Mouse (Mus musculus): ENCODE measurements around the gene Gpm6a.
"Not testable (repeated sequence)": the region's sequence is repeated elsewhere in the genome, so short reads cannot be mapped to it uniquely, and the experiment has no call there.

The Gpm6a gene

DNA sequence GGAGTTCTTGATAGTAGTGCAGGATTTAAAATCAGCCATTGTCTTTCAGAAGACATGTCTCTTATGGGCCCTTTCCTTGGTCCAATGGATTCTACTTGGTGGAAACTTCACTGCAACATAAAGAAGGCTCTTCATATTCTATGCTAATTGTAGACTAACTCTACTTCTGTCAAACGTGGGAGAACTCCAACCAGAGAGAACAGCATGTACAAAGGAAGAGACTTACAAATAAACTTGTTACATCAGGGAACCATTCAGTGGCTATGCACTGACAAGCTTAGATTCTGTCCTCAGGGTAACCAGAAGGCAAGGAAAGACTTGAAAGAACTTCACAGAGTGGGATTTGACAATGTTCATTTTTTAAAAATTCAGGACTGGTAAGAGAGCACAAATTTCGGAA lies 48.3 kb downstream of the Gpm6a start:
- in situ Hi-C loops (cut with MboI, MseI): no loop called here

DNA sequence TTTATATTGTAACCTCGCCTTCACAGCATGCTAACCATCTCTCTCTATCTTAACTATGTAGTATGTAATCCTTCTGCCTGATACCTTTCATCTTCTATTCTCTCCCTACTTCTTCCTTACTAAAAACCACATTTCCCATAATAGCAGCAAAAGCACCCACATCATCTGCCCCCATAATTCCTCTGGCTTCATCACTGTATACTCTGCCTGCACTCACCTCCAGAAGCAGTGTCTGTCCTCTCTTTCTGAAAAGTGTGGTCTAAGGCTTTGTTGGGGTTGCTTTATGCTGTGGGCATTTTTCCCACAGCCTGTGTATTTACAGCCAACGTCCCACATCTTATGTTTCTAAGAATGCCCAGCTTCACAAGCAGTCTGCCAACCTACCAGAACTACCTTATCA lies 57.6 kb downstream of the Gpm6a start:
- in situ Hi-C loops (cut with MboI, MseI): no loop called here

- in situ Hi-C loops (cut with MboI, MseI): no loop called here
Measured at GRCm38 (mm10) chr8:55017071-55017470, 62.4 kb downstream of the Gpm6a start.

DNA sequence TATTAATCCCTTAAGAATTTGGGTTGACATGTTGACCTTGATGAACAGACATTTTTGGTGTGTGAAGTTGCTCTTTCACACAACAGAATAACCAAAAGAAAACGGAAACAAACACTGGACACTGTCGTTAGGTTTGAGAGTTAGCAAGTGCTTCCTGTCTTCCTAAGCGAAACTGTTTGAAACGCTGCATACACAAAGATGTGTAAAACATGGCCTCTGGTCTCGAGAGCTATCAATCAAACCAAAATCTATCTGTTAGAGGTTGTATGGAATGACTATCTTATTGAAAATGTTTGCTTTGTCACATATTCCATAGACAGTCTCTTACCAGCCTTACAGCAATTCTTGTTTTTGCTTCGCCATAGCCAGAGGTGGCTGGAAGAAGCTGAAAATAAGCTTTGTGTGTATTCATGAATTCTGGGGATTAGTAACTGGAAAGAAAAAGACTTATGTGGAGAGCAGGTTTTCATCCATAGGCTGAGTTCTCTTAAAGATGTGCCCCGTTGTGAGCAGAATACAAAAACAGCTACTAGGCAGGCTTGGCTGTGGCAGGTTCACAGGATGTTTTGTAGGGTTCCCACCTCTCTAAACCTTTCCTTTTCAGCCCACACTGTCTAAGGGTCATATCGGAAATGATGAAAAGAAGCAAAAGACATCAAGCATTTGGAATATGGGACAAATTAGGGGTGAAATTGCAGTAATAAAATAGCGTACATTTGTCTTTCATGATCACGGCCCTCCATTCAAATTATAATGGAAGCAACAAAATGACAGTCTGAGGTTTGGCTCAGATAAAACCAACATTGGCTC lies 71.4 kb downstream of the Gpm6a start:
- in situ Hi-C loops (cut with MboI, MseI): no loop called here

DNA sequence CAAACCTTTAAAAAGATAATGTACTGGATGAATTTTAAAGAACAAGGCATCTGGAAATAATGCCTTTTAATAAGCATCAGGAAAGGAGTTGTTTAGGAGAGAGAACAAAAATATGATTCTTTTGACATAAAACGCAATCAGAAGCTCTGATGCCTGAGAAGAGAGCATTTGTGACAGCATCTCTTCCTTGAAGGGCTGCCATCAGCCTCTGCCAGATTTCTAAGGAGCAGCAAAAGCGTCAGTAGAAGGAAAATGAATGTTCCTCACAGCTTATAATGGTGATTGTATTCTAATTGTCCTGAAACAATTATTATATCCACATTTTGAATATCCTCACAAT lies 72.0 kb downstream of the Gpm6a start:
- in situ Hi-C loops (cut with MboI, MseI): no loop called here

GRCm38 (mm10) chr8:55028371-55028770 lies 73.7 kb downstream of the Gpm6a start:
- in situ Hi-C loops (cut with MboI, MseI): no loop called here

DNA sequence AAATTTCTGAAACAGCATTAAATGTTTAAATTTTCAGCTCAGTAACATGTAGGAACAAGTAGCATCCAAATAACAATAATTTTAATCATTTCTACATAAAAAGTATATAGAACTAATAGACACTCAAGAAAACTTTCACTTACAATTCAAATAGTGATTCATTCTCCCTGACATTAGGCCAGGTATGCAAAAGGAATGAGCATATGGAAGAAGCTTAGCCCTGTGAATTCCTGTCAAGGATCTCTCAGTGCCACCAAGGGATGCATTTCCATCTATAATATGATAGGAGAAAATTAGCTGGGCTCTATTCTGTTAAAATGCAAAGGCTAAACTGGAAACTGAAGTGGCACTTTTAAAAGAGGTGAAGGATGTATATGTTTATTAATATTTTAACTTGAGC lies 76.5 kb downstream of the Gpm6a start:
- in situ Hi-C loops (cut with MboI, MseI): no loop called here

GRCm38 (mm10) chr8:55034309-55034708 lies 79.7 kb downstream of the Gpm6a start:
- in situ Hi-C loops (cut with MboI, MseI): no loop called here

DNA sequence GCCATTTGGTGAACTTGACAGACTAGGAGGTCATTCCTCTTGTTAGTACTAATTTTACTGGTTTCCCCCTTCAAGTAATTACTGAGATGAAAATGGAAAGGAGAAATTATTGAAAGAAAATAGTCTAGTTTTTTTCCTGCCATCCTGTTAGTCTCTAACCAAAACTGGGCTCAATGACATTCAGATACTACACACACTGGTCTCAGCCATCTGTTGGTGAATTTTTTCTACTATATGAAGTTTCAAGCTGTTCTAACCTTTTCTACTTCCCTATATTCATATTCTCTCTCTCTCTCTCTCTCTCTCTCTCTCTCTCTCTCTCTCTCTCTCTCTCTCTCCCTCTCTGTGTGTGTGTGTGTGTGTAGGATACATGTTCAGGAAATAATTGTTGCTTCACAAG lies 80.8 kb downstream of the Gpm6a start:
- in situ Hi-C loops (cut with MboI, MseI): no loop called here

DNA sequence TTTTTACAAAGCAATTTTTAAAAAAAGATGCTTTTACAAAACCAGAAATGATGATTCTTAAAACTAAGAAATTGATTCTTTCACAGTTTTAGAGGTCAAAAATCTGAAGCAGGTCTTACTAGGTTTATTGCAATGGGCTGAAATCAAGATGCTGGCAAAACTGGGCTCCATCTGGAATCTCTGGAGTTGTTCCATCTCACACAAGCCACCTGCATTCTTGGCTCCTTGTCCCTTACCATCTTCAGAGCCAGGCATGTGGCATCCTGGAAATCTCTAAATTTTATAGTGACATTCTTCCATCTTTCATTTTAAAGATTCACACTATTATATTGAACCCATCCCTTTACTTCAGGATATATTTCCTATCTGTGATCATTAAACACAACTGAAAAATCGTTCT lies 88.3 kb downstream of the Gpm6a start:
- in situ Hi-C loops (cut with MboI, MseI): no loop called here

GRCm38 (mm10) chr8:55048396-55048795 lies 93.8 kb downstream of the Gpm6a start:
- in situ Hi-C loops (cut with MboI, MseI): no loop called here

GRCm38 (mm10) chr8:55049979-55050378 lies 95.3 kb downstream of the Gpm6a start:
- in situ Hi-C loops (cut with MboI, MseI): no loop called here

- in situ Hi-C loops (cut with MboI, MseI): not testable (repeated sequence)
Measured at GRCm38 (mm10) chr8:55068811-55069210, 114.2 kb downstream of the Gpm6a start.

DNA sequence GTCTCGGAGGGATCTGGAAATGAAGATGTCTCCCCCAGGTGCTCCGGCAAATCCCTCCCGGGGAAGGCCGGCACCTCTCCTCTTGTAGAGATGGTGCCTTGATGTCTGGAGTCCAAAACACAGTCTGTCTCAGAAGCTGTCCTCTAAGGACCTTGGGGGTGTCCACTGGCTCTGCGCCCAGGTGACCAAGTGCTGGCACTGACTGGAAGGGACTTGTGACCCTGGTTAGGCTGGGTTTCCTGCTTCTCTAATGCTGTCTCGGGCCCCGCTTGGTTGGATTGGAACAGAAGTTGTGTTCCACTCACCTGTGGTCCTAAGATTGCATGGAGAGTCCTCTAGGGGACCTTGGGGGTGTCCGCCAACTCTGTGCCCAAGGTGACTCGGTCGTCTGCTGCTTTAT lies 118.8 kb downstream of the Gpm6a start:
- in situ Hi-C loops (cut with MboI, MseI): no loop called here

DNA sequence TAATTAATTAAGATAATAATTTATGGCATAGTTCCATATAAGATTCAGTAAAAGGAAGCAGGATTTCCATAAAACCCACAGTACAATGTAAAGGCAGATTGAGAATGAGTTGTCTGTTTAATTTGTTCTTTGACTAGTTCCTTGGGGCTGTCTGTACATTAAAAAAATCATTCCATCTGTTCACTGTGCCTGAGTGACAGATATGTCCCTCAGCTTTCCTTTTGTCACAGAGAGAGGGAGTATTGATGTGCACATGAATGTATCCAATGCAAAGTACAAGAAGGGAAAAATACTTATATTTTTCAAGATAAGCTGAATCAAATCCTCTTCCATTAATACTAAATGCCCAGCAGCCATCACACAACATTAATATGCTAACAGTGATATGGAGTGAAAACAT lies 147.6 kb downstream of the Gpm6a start:
- in situ Hi-C loops (cut with MboI, MseI): loop anchor here (25.0 kb wide), 5 partner anchors 610 to 1385 kb away; no protein-coding TSS in a partner anchor

DNA sequence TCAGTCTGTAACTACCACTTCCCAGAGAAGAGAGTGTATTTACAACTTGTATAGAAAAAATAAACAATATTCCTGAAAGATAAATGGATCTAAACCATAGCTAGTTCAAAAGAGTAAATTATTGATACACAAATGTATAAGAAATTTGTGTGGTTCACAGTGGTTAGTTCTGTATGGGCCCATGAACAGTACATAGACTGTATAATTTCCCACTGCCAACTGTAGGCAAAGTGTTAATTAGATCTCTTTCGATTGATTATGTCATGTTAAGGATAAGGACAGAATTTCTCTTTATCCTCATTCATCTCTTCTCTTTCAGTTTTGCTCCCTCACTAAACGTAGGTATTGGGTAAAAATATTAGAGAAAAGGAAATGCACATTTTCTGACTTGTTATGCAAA lies 148.4 kb downstream of the Gpm6a start:
- in situ Hi-C loops (cut with MboI, MseI): loop anchor here (25.0 kb wide), 5 partner anchors 609 to 1384 kb away; no protein-coding TSS in a partner anchor

DNA sequence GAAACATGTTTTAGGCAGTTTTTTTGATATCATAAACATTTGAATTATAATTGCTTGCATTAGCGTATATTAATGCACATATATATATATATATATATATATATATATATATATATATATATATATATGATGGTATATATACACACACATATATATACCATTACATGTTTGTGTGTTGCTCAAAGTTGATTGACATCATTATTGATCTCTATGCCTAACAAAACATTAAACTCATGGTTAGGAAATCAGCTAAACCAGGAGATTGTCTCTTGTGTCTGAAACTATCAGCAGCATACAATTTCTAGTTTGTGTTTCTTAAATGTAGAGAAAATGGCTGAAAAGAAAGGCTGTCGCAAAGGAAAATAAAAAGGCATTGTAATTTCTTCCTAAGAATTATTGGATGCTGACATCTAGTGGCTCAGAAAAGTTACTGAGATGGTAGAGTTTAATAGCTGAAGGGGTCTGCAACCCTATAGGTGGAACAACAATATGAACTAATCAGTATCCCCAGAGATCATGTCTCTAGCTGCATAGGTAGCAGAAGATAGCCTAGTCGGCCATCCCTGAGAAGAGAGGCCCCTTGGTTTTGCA lies 149.3 kb downstream of the Gpm6a start:
- in situ Hi-C loops (cut with MboI, MseI): loop anchor here (25.0 kb wide), 5 partner anchors 608 to 1383 kb away; no protein-coding TSS in a partner anchor

All from T-helper 2 cell (primary cell).